Mouse (Mus musculus) forebrain, embryonic 15.5 days (tissue): Measurements from ENCODE around the gene Ptch2. TPM values are rescaled to one million over a fixed set of nuclear protein-coding genes. Genes with fewer than 3 reads are reported as not detected.

Experiments
- microRNA-seq: library from miRNA; unstranded; fragments of <30 nt; microRNA quantifications from one replicate; pipeline ENCODE4, GENCODE M21; 2016
- polyA plus RNA-seq: library from polyadenylated mRNA; unstranded; fragments of >200 nt; fragmentation: Nextera tagmentation; extraction: Ambion mirVana; gene quantifications from 2 replicates; pipeline ENCODE4 v1.2.1, GENCODE M21; 2015

The Ptch2 gene
- polyA plus RNA-seq, 1 experiment from 2014 or later = 3.6 TPM

Small RNA genes within 50 kb of the gene (microRNA-seq; reads per million reads assigned to microRNA genes)
- gene Gm22398 = not detected

Other genes starting within 250 kb of the Ptch2 start
- gene Zswim5, start 218.7 kb upstream of the Ptch2 start, polyA plus RNA-seq = 9.2 and 9.5 TPM in 2 replicates
- gene Urod, start 101.7 kb upstream of the Ptch2 start, polyA plus RNA-seq = 72.2 and 76.7 TPM in 2 replicates
- 25.5 and 28.3 TPM in 2 replicates for gene Hectd3, start 100.8 kb upstream of the Ptch2 start, polyA plus RNA-seq
- gene Eif2b3, start 76.7 kb upstream of the Ptch2 start, polyA plus RNA-seq = 42.8 and 43.0 TPM in 2 replicates
- 4.4 and 4.6 TPM in 2 replicates for gene Btbd19, start 29.6 kb downstream of the Ptch2 start, polyA plus RNA-seq
- gene Tctex1d4, start 30.7 kb downstream of the Ptch2 start, polyA plus RNA-seq = 0.37 TPM in 1 of 2 replicates, not detected in the other
- gene Plk3, start 37.9 kb downstream of the Ptch2 start, polyA plus RNA-seq = 8.6 and 8.8 TPM in 2 replicates
- gene Rps8, start 60.2 kb downstream of the Ptch2 start, polyA plus RNA-seq = 478 and 525 TPM in 2 replicates
- 35.5 and 39.3 TPM in 2 replicates for gene Kif2c, start 86.6 kb downstream of the Ptch2 start, polyA plus RNA-seq
- gene Tmem53, start 155.9 kb downstream of the Ptch2 start, polyA plus RNA-seq = 4.9 and 6.5 TPM in 2 replicates
- gene Armh1, start 156.1 kb downstream of the Ptch2 start, polyA plus RNA-seq = 0.92 and 1.8 TPM in 2 replicates